Comparison of ENCODE assay signal across 8 mouse cellular contexts in genomic region chr8:84970913-84971312, GRCm38 (mm10). TPM values are rescaled to one million over a fixed set of nuclear protein-coding genes. Genes with fewer than 3 reads are reported as not detected.
DNase-seq lines count a peak whose midpoint lies in the region; ATAC-seq and TF ChIP-seq lines count a peak whose summit lies in the region.

No protein-coding gene starts in this region.

- H3K27me3 ChIP-seq in kidney, embryonic 14.5 days (ENCODE audit: control insufficient read depth, insufficient read depth, low read length): no peaks in the 10 kb centered on the region
- H3K27me3 ChIP-seq in embryonic facial prominence, embryonic 13.5 days: no peaks in the 10 kb centered on the region
- no peaks in the 10 kb centered on the region for H3K27me3 ChIP-seq in intestine, postnatal 0 days (replicated peaks; ENCODE audit: control insufficient read depth, insufficient read depth, low read length)
- no peaks in the 10 kb centered on the region for H3K27me3 ChIP-seq in neural tube, embryonic 14.5 days (ENCODE audit: control insufficient read depth, insufficient read depth, low read length)

- ATAC-seq in kidney, embryonic 14.5 days (ENCODE audit: low FRiP score, low TSS enrichment): no peak
- no peak for ATAC-seq in embryonic facial prominence, embryonic 13.5 days (ENCODE audit: insufficient number of reproducible peaks, insufficient read depth, low FRiP score, low TSS enrichment, low read depth)
- ATAC-seq in intestine, postnatal 0 days: no peak
- ATAC-seq in neural tube, embryonic 14.5 days (ENCODE audit: low read depth): no peak
- ATAC-seq in cerebellum, adult (ENCODE audit: insufficient number of reproducible peaks, low FRiP score, low TSS enrichment): no peak

- H3K36me3 ChIP-seq in kidney, embryonic 14.5 days (ENCODE audit: control insufficient read depth, insufficient read depth, low read length): peaks cover 38% of the 10 kb centered on the region
- H3K36me3 ChIP-seq in embryonic facial prominence, embryonic 13.5 days: peaks cover 38% of the 10 kb centered on the region
- peaks cover 27% of the 10 kb centered on the region for H3K36me3 ChIP-seq in intestine, postnatal 0 days (ENCODE audit: control insufficient read depth, insufficient read depth)
- H3K36me3 ChIP-seq in neural tube, embryonic 14.5 days (ENCODE audit: control insufficient read depth, insufficient read depth, low read length): peaks cover 24% of the 10 kb centered on the region

- no peak for DNase-seq in kidney, postnatal 10 days
- DNase-seq in embryo, embryonic 9.5 days (ENCODE audit: extremely low spot score): no peak
- no peak for DNase-seq in layer of hippocampus, adult 18-20 months (ENCODE audit: low spot score in 2 of 2)

- no peak overlapping the region for H3K27ac ChIP-seq in kidney, embryonic 14.5 days (ENCODE audit: low read depth, low read length)
- peak overlapping the region; percentile 87; the same call in 1 of the 2 replicates for H3K27ac ChIP-seq in embryonic facial prominence, embryonic 13.5 days
- H3K27ac ChIP-seq in intestine, postnatal 0 days (ENCODE audit: low read depth, low read length): no peak overlapping the region
- H3K27ac ChIP-seq in neural tube, embryonic 14.5 days (ENCODE audit: low read depth, low read length): no peak overlapping the region

- H3K9me3 ChIP-seq in kidney, embryonic 14.5 days (ENCODE audit: control insufficient read depth, low read length): no peaks in the 10 kb centered on the region
- H3K9me3 ChIP-seq in embryonic facial prominence, embryonic 13.5 days: no peaks in the 10 kb centered on the region
- H3K9me3 ChIP-seq in intestine, postnatal 0 days (ENCODE audit: control insufficient read depth): no peaks in the 10 kb centered on the region
- no peaks in the 10 kb centered on the region for H3K9me3 ChIP-seq in neural tube, embryonic 14.5 days (ENCODE audit: control insufficient read depth, low read length)

- TF ChIP-seq CTCF in intestine, postnatal 0 days (IDR thresholded peaks at IDR 0.05; ENCODE audit: low read depth): no peak

- WGBS in kidney, embryonic 14.5 days: 77% methylated on average over 5 of the region's 5 CpGs
- 47% methylated on average over 5 of the region's 5 CpGs for WGBS in embryonic facial prominence, embryonic 13.5 days
- WGBS in intestine, postnatal 0 days: 44% methylated on average over 5 of the region's 5 CpGs
- 72% methylated on average over 5 of the region's 5 CpGs for WGBS in neural tube, embryonic 14.5 days

- peak overlapping the region; percentile 76 for H3K4me3 ChIP-seq in kidney, embryonic 14.5 days (ENCODE audit: low read length)
- peak overlapping the region; percentile 79 for H3K4me3 ChIP-seq in embryonic facial prominence, embryonic 13.5 days
- no peak overlapping the region for H3K4me3 ChIP-seq in intestine, postnatal 0 days (ENCODE audit: low read depth, low read length)
- H3K4me3 ChIP-seq in neural tube, embryonic 14.5 days (ENCODE audit: low read depth, low read length): peak overlapping the region; percentile 80

- H3K4me1 ChIP-seq in kidney, embryonic 14.5 days (ENCODE audit: control insufficient read depth, insufficient read depth, low read length): peaks cover 24% of the 10 kb centered on the region
- peaks cover 54% of the 10 kb centered on the region for H3K4me1 ChIP-seq in embryonic facial prominence, embryonic 13.5 days
- 0 out of 2 replicates have a peak, but pooled peaks cover 6% of the 10 kb centered on the region for H3K4me1 ChIP-seq in intestine, postnatal 0 days (replicated peaks; ENCODE audit: control insufficient read depth, insufficient read depth, low read length)
- H3K4me1 ChIP-seq in neural tube, embryonic 14.5 days (ENCODE audit: control insufficient read depth, insufficient read depth, low read length): peaks cover 20% of the 10 kb centered on the region

- H3K4me2 ChIP-seq in kidney, embryonic 14.5 days (replicated peaks; ENCODE audit: low read depth, low read length): peak overlapping the region; percentile 69
- peak overlapping the region; percentile 94 for H3K4me2 ChIP-seq in embryonic facial prominence, embryonic 13.5 days
- H3K4me2 ChIP-seq in intestine, postnatal 0 days (replicated peaks; ENCODE audit: low read depth): peak overlapping the region; percentile 74; the same call in 1 of the 2 replicates
- peak overlapping the region; percentile 90 for H3K4me2 ChIP-seq in neural tube, embryonic 14.5 days (ENCODE audit: low read depth, low read length)

- H3K9ac ChIP-seq in kidney, embryonic 14.5 days (ENCODE audit: low read depth, low read length): peak overlapping the region; percentile 90; the same call in 1 of the 2 replicates
- peak overlapping the region; percentile 93 for H3K9ac ChIP-seq in embryonic facial prominence, embryonic 13.5 days
- no peak overlapping the region for H3K9ac ChIP-seq in intestine, postnatal 0 days (ENCODE audit: low read depth, low read length)
- H3K9ac ChIP-seq in neural tube, embryonic 14.5 days (replicated peaks; ENCODE audit: low read depth, low read length): peak overlapping the region; percentile 8; the same call in 1 of the 2 replicates

RNA-seq across cellular contexts. Expression of gene Rnaseh2a, which starts 1.3 kb away (rescaled TPM):
- polyA plus RNA-seq in kidney, embryonic 14.5 days (2014; fragmentation: Nextera tagmentation; extraction: Ambion mirVana): 143 and 154 TPM in 2 replicates
- polyA plus RNA-seq in embryonic facial prominence, embryonic 13.5 days (2015; fragmentation: Nextera tagmentation; extraction: Ambion mirVana): 93.2 and 94.5 TPM in 2 replicates
- 53.2 and 57.6 TPM in 2 replicates for polyA plus RNA-seq in intestine, postnatal 0 days (2015; fragmentation: Nextera tagmentation; extraction: Ambion mirVana)
- 45.7 and 48.0 TPM in 2 replicates for polyA plus RNA-seq in neural tube, embryonic 14.5 days (2014; fragmentation: Nextera tagmentation; extraction: Ambion mirVana)
- 10 to 100 TPM; 41.8 to 46.2 TPM for total RNA-seq in layer of hippocampus, adult 18-20 months (2021)

RNA-seq across cellular contexts. Expression of gene Prdx2, which starts 1.5 kb away (rescaled TPM):
- polyA plus RNA-seq in kidney, embryonic 14.5 days (2014; fragmentation: Nextera tagmentation; extraction: Ambion mirVana): 965 and 1,048 TPM in 2 replicates
- polyA plus RNA-seq in embryonic facial prominence, embryonic 13.5 days (2015; fragmentation: Nextera tagmentation; extraction: Ambion mirVana): 888 and 1,010 TPM in 2 replicates
- polyA plus RNA-seq in intestine, postnatal 0 days (2015; fragmentation: Nextera tagmentation; extraction: Ambion mirVana): 313 and 319 TPM in 2 replicates
- polyA plus RNA-seq in neural tube, embryonic 14.5 days (2014; fragmentation: Nextera tagmentation; extraction: Ambion mirVana): 1,214 and 1,252 TPM in 2 replicates
- total RNA-seq in layer of hippocampus, adult 18-20 months (2021): 100 to 1,000 TPM; 319 to 358 TPM

RNA-seq across cellular contexts. Expression of gene Gm49661, which starts 1.7 kb away (rescaled TPM):
- polyA plus RNA-seq in kidney, embryonic 14.5 days (2014; fragmentation: Nextera tagmentation; extraction: Ambion mirVana): not detected in 2 replicates
- not detected in 2 replicates for polyA plus RNA-seq in embryonic facial prominence, embryonic 13.5 days (2015; fragmentation: Nextera tagmentation; extraction: Ambion mirVana)
- polyA plus RNA-seq in intestine, postnatal 0 days (2015; fragmentation: Nextera tagmentation; extraction: Ambion mirVana): 1.3 and 2.1 TPM in 2 replicates
- polyA plus RNA-seq in neural tube, embryonic 14.5 days (2014; fragmentation: Nextera tagmentation; extraction: Ambion mirVana): not detected in 2 replicates
- not detected for total RNA-seq in layer of hippocampus, adult 18-20 months (2021)

RNA-seq across cellular contexts. Expression of gene Junb, which starts 7.6 kb away (rescaled TPM):
- polyA plus RNA-seq in kidney, embryonic 14.5 days (2014; fragmentation: Nextera tagmentation; extraction: Ambion mirVana): 7.3 and 10.0 TPM in 2 replicates
- 10.4 and 11.2 TPM in 2 replicates for polyA plus RNA-seq in embryonic facial prominence, embryonic 13.5 days (2015; fragmentation: Nextera tagmentation; extraction: Ambion mirVana)
- 42.8 and 47.6 TPM in 2 replicates for polyA plus RNA-seq in intestine, postnatal 0 days (2015; fragmentation: Nextera tagmentation; extraction: Ambion mirVana)
- polyA plus RNA-seq in neural tube, embryonic 14.5 days (2014; fragmentation: Nextera tagmentation; extraction: Ambion mirVana): 5.4 and 8.4 TPM in 2 replicates
- total RNA-seq in layer of hippocampus, adult 18-20 months (2021): 100 to 1,000 TPM; 102 to 103 TPM

RNA-seq across cellular contexts. Expression of gene Hook2, which starts 19.5 kb away (rescaled TPM):
- 14.6 and 18.7 TPM in 2 replicates for polyA plus RNA-seq in kidney, embryonic 14.5 days (2014; fragmentation: Nextera tagmentation; extraction: Ambion mirVana)
- polyA plus RNA-seq in embryonic facial prominence, embryonic 13.5 days (2015; fragmentation: Nextera tagmentation; extraction: Ambion mirVana): 23.2 and 24.7 TPM in 2 replicates
- 68.6 and 75.4 TPM in 2 replicates for polyA plus RNA-seq in intestine, postnatal 0 days (2015; fragmentation: Nextera tagmentation; extraction: Ambion mirVana)
- polyA plus RNA-seq in neural tube, embryonic 14.5 days (2014; fragmentation: Nextera tagmentation; extraction: Ambion mirVana): 25.5 and 31.2 TPM in 2 replicates
- total RNA-seq in layer of hippocampus, adult 18-20 months (2021): 1 to 10 TPM; 8.1 to 9.5 TPM
